Mouse (Mus musculus) megakaryocyte-erythroid progenitor cell, adult 5-6 weeks (primary cell): ENCODE results near the gene Ctc1. TPM values are rescaled to one million over a fixed set of nuclear protein-coding genes. Genes with fewer than 3 reads are reported as not detected.

Source experiments
- ATAC-seq: replicated peaks from 2 replicates; pipeline ENCODE4 v1.8.0; 2016; ENCODE audit warnings: mild to moderate bottlenecking, inconsistent platforms; ENCODE audit not compliant: severe bottlenecking, poor library complexity, low FRiP score, low TSS enrichment
- total RNA-seq, 2 experiments: library from RNA; stranded (forward) in 1 of 2; stranded (reverse) in 1 of 2; fragments of 200-1000, 215-1000 nt in 1 of 2; fragments of >200 nt in 1 of 2; fragmentation: Nextera tagmentation in 1 of 2; gene quantifications; 2 replicates each; pipeline ENCODE4 v1.2.3; 2014 to 2017

The Ctc1 gene
- total RNA-seq, 2 experiments from 2014 or later = 20.4 to 46.7 TPM

- no peak for ATAC-seq
Observed at GRCm38 (mm10) chr11:69038173-69038572, 22.5 kb downstream of the Ctc1 start.

DNA sequence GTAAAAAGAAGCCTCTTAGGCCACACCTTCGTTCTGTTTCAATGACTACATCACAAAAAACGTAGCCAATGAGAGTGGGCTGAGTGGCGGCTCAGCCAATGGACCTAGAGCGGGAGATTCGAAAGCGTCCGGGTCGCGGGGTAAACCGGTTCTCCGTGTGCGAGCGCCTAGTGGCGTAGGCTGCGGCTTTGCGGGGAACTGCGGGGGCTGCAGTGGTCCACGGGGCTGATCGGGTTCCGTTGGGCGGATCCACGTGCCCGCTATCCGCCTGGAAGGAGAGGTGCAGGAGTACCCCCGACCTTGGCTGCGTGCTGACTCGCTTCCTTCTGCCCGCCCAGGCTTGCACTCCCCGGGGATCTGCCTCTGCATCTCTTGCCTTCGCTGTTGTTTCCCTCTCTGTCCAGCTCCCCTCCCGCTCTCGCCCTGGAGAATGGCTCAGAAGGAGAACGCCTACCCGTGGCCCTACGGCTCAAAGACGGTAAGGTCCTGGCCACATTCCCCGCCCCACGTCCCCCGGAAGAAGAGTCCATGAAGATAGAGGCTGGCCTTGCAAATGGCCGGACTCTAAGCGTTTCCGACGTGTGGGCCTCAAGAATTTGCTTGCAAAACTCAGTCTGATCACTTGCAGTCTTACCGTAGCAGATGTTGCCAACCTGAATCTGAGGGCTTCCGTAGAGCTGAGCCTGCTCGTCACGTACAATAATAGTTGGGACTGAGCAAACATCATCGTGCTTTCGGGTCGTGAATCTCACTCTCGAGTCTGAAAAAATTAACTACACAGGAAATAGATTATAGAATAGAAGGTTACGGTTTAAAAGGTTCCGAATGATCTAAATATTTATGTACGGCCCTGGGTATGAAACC lies 30.1 kb downstream of the Ctc1 start, which contains the start of gene Aurkb:
Aurkb (plus strand) TSS at position 117 of the 864 bp plus-strand sequence.
- peak; percentile 88 for ATAC-seq

- ATAC-seq = no peak
Observed at GRCm38 (mm10) chr11:69046395-69046774, 30.7 kb downstream of the Ctc1 start.

GRCm38 (mm10) chr11:69047592-69047991 lies 31.9 kb downstream of the Ctc1 start:
- ATAC-seq = no peak

DNA sequence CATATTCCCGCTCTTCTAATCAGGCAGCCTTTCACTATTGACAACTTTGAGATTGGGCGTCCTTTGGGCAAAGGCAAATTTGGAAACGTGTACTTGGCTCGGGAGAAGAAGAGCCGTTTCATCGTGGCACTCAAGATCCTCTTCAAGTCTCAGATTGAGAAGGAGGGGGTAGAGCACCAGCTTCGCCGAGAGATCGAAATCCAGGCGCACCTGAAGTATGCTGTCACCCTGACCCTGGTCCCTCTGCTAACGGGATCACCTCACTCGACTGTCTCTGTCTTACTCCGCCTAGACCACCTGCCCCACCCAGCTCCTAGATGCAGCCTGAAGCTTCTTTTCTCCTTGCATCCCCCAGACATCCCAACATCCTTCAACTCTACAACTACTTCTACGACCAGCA lies 32.4 kb downstream of the Ctc1 start:
- no peak for ATAC-seq

DNA sequence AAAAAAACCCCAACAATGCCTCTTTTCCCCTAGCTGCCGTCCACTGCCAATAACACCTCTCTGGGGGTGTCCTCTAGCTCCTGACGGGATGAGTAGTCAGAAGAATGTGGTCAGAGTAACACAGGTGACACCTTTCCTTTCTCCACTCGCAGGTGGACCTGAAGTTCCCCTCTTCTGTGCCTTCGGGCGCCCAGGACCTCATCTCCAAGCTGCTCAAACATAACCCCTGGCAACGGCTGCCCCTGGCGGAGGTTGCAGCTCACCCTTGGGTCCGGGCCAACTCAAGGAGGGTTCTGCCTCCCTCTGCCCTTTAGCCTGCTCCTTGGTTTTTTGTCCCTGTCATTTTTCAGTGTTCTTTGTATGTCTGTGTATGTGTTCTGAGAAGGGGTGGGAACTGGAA lies 35.0 kb downstream of the Ctc1 start:
- no peak for ATAC-seq

- ATAC-seq = no peak
Observed at GRCm38 (mm10) chr11:69051771-69052170, 36.1 kb downstream of the Ctc1 start.

- no peak for ATAC-seq
Observed at GRCm38 (mm10) chr11:69052824-69053421, 37.2 kb downstream of the Ctc1 start.

GRCm38 (mm10) chr11:69053848-69054247 lies 38.1 kb downstream of the Ctc1 start:
- ATAC-seq = no peak

GRCm38 (mm10) chr11:69058265-69058664 lies 42.6 kb downstream of the Ctc1 start:
- ATAC-seq = no peak

DNA sequence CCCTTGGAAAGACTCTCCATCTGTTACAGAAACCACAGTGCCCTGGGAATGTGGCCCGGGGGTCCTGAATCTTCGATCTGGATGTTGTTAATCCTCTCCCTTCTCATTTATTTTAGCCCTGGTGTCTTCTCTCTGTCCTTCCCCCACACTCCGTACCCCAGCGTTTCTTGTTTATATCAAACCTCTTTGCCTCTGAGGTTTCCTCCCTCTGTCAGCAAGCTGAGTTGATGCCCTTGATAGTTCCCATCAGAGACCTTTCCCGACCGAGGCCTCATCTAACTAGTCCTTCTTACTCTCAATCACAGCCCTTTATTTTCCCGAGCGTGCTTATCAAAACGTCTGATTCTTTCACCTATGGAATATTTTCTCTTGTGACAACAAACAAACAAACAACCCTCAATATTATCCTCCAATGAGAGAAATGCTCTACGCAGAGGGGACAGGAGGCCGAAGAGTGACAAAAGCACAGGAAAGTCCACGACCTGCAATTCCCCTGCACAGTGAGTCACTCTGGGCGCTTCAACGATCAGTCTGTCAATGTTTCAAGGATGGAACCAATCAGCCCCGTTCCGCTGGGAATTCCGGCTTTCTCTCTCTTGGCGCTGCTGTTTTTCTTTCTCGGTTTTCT lies 43.1 kb downstream of the Ctc1 start:
- no peak for ATAC-seq

GRCm38 (mm10) chr11:69059357-69059974 lies 43.8 kb downstream of the Ctc1 start, which contains the start of gene Borcs6:
Gene Borcs6, plus strand, starts transcription at chr11:69059717.
- ATAC-seq = peak; percentile 86

DNA sequence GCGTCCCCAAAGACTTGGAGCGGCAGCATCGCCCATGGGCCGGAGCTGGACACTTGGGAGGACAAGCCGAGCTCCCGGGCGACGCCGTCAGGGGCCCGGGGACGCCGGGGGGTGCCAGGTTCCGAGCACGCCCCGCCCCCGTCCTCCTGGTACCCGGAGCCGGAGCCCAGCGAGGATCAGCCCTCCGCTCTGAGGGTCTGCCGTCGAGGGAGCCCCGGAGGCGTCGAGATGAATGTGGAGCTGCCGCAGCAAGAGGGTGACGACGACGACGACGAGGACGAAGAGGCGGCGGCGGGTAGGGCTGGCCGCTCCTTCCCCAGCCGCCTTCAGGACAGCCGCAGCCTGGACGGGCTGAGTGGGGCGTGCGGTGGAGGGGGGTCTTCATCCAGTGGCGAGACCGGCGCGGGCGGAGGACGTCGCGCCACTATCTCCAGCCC lies 44.3 kb downstream of the Ctc1 start:
- no peak for ATAC-seq

- no peak for ATAC-seq
Observed at GRCm38 (mm10) chr11:69060448-69061254, 44.9 kb downstream of the Ctc1 start.

- no peak for ATAC-seq
Observed at GRCm38 (mm10) chr11:69061255-69061912, 45.7 kb downstream of the Ctc1 start.

- ATAC-seq = peak; percentile 36
Observed at GRCm38 (mm10) chr11:69062194-69062760, 46.6 kb downstream of the Ctc1 start.

DNA sequence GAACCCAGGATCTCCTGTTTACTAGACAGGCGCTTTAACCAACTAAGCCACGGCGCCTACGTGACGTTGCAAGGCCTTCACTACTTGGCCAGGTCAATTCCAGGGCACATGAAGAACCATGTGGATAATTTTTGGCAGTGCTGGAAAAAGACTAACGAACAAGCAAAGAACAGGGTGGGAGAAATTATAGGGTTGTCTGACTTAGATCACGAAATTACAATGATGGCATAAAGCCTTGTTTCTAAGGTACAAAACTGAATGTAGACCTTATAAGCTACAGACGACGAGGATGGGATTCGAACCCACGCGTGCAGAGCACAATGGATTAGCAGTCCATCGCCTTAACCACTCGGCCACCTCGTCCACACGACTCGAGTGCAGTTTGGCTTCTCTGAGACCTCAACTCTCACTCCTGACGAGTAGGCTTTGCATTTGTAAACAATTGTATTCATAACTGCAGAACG lies 47.1 kb downstream of the Ctc1 start:
- peak; percentile 28 for ATAC-seq
